Mouse (Mus musculus) common myeloid progenitor, adult 5-6 weeks (primary cell): ENCODE data around the gene Kcnab3. TPM values are rescaled to one million over a fixed set of nuclear protein-coding genes. Genes with fewer than 3 reads are reported as not detected.
A peak's percentile ranks its signal among the peaks of the same experiment; 100 is the strongest.
"Not testable (repeated sequence)": the region's sequence is repeated elsewhere in the genome, so short reads cannot be mapped to it uniquely, and the experiment has no call there.

Experiments
- ATAC-seq: replicated peaks from 2 replicates; pipeline ENCODE4 v1.8.0; 2016; ENCODE audit warnings: low read depth, mild to moderate bottlenecking, moderate TSS enrichment, inconsistent platforms; ENCODE audit not compliant: poor library complexity, severe bottlenecking
- total RNA-seq: library from RNA; stranded (forward); fragments of 200-1000, 187-1606 nt; gene quantifications from 2 replicates; pipeline ENCODE4 v1.2.3, GENCODE M21; 2017

Kcnab3 gene
- total RNA-seq = 0.05 TPM in 1 of 2 replicates, not detected in the other

- ATAC-seq = peak; percentile 72
These were observed at the start of gene Kcnab3 for GRCm38 (mm10) chr11:69325628-69326407. Gene Kcnab3 (plus strand): TSS chr11:69326258.

GRCm38 (mm10) chr11:69277267-69277666, 48.8 kb upstream of the Kcnab3 start:
- no peak for ATAC-seq

GRCm38 (mm10) chr11:69291111-69291510, 34.9 kb upstream of the Kcnab3 start:
- no peak for ATAC-seq

GRCm38 (mm10) chr11:69295286-69295685, 30.8 kb upstream of the Kcnab3 start:
- no peak for ATAC-seq

- no peak for ATAC-seq
These were observed 28.3 kb upstream of the Kcnab3 start for GRCm38 (mm10) chr11:69297799-69298198.

GRCm38 (mm10) chr11:69298231-69298630, 27.8 kb upstream of the Kcnab3 start:
- ATAC-seq = no peak

- no peak for ATAC-seq
These were observed 23.2 kb upstream of the Kcnab3 start for GRCm38 (mm10) chr11:69302817-69303216.

GRCm38 (mm10) chr11:69305291-69305690, 20.8 kb upstream of the Kcnab3 start:
- ATAC-seq = no peak

GRCm38 (mm10) chr11:69306039-69306438, 20.0 kb upstream of the Kcnab3 start:
- no peak for ATAC-seq

- no peak for ATAC-seq
These were observed 14.8 kb upstream of the Kcnab3 start for GRCm38 (mm10) chr11:69311266-69311665.

- no peak for ATAC-seq
These were observed 9.7 kb upstream of the Kcnab3 start for GRCm38 (mm10) chr11:69316361-69316760.

- not testable (repeated sequence) for ATAC-seq
These were observed 8.1 kb upstream of the Kcnab3 start for GRCm38 (mm10) chr11:69318000-69318399.

GRCm38 (mm10) chr11:69321580-69321979, 4.5 kb upstream of the Kcnab3 start:
- ATAC-seq = no peak

- ATAC-seq = no peak
These were observed 4.0 kb upstream of the Kcnab3 start for GRCm38 (mm10) chr11:69322010-69322409.

- no peak for ATAC-seq
These were observed 3.2 kb upstream of the Kcnab3 start for GRCm38 (mm10) chr11:69322693-69323471.

GRCm38 (mm10) chr11:69323667-69324111, 2.4 kb upstream of the Kcnab3 start, which contains the start of the genes Cntrob and Trappc1:
Gene Cntrob (minus strand): TSS chr11:69323775.
Gene Trappc1 (plus strand): TSS chr11:69323980.
- ATAC-seq = peak; percentile 86

- no peak for ATAC-seq
These were observed 1.3 kb upstream of the Kcnab3 start for GRCm38 (mm10) chr11:69324749-69325148.

- no peak for ATAC-seq
These were observed 524 bp downstream of the Kcnab3 start for GRCm38 (mm10) chr11:69326408-69327156.

GRCm38 (mm10) chr11:69327157-69327442, 1.0 kb downstream of the Kcnab3 start:
- no peak for ATAC-seq

- ATAC-seq = no peak
These were observed 1.6 kb downstream of the Kcnab3 start for GRCm38 (mm10) chr11:69327648-69328047.

GRCm38 (mm10) chr11:69328517-69328916, 2.5 kb downstream of the Kcnab3 start:
- no peak for ATAC-seq
